Mouse (Mus musculus) liver, adult 2 months (tissue): ENCODE measurements around the gene Nfkbie. TPM values are rescaled to one million over a fixed set of nuclear protein-coding genes. Genes with fewer than 3 reads are reported as not detected.
A peak's percentile ranks its signal among the peaks of the same experiment; 100 is the strongest.

Experiments
- DNase-seq: peaks from one replicate; pipeline ENCODE4 v3.0.0-alpha.2; 2011; ENCODE audit warnings: low read depth, low spot score; ENCODE audit errors: extremely low read depth
- H3K27ac ChIP-seq: fragments of 200-500 bp; replicated peaks from 2 replicates; pipeline ENCODE4 v1.5.1; 2012; ENCODE audit warnings: low read depth, mild to moderate bottlenecking, control low read depth, inconsistent platforms, low read length; ENCODE audit not compliant: insufficient read depth
- H3K27me3 ChIP-seq: fragments of 200-500 bp; 2 replicates; pipeline ENCODE4 v1.6.1; 2012; ENCODE audit warnings: mild to moderate bottlenecking, moderate library complexity, low read length, inconsistent platforms; ENCODE audit not compliant: control insufficient read depth, insufficient read depth
- H3K36me3 ChIP-seq: fragments of 200-500 bp; 2 replicates; pipeline ENCODE4 v1.6.1; 2012; ENCODE audit warnings: low read length, inconsistent platforms; ENCODE audit not compliant: control insufficient read depth, insufficient read depth
- H3K4me1 ChIP-seq: fragments of 200-500 bp; 2 replicates; pipeline ENCODE4 v1.6.1; 2011; ENCODE audit warnings: low read length; ENCODE audit not compliant: control insufficient read depth, insufficient read depth
- H3K4me3 ChIP-seq: fragments of 200-500 bp; 2 replicates; pipeline ENCODE4 v1.5.1; 2011; ENCODE audit warnings: low read depth, mild to moderate bottlenecking, control low read depth, low read length, moderate library complexity; ENCODE audit not compliant: insufficient read depth
- H3K79me2 ChIP-seq: fragments of 200-500 bp; 2 replicates; pipeline ENCODE4 v1.6.1; 2012; ENCODE audit warnings: inconsistent platforms, mild to moderate bottlenecking, low read length, moderate library complexity; ENCODE audit not compliant: control insufficient read depth, insufficient read depth
- H3K9ac ChIP-seq: fragments of 200-500 bp; 2 replicates; pipeline ENCODE4 v1.6.1; 2012; ENCODE audit warnings: low read depth, mild to moderate bottlenecking, control low read depth, inconsistent platforms, low read length
- CTCF ChIP-seq: fragments of 200-500 bp; IDR thresholded peaks from 2 replicates; pipeline ENCODE4 v1.5.1; 2011; ENCODE audit warnings: low read depth, low read length, control low read depth
- POLR2A ChIP-seq: fragments of 200-500 bp; IDR thresholded peaks from 2 replicates; pipeline ENCODE4 v1.6.1; 2011; ENCODE audit warnings: low read length, control low read depth; ENCODE audit not compliant: insufficient read depth; ENCODE audit errors: extremely low read depth
- WGBS: fragments of 180-500 bp; shearing (Covaris S2); methylation state at CpG from one replicate; pipeline ENCODE4 v1.1.7; 2018; 5-methylcytosine and 5-hydroxymethylcytosine counted together
- polyA plus RNA-seq: library from polyadenylated mRNA; depleted of rRNA; stranded (reverse); fragments of >200 nt; gene quantifications from 2 replicates; pipeline ENCODE4 v1.2.3, GENCODE M21; 2012
- total RNA-seq: library from RNA; depleted of rRNA; stranded (reverse); fragments of >200 nt; gene quantifications from 2 replicates; pipeline ENCODE4 v1.2.3, GENCODE M21; 2014

Nfkbie gene
- total and polyA plus RNA-seq, 2 experiments, result 1.6 to 3.0 TPM

DNA sequence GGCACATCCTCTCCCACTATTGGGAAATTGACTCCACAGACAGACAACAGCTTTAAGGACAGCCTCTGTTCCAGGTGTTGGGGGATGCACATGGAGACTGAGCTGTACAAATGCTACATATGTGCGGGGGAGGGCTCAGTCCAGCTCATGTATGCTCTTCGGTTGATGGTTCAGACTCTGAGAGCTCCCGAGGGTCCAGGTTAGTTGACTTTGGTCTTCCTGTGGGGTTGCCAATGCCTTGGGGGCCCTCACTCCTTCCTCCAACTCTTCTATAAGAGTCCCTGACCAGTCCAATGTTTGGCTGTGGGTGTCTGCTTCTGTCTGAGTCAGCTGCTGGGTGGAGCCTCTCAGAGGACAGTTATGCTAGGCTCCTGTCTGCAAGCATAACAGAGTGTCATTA lies 2.4 kb upstream of the Nfkbie start:
- DNase-seq, result no peak
- H3K27me3 ChIP-seq, result peaks cover 11% of the 10 kb centered on the region; the same call in 1 of the 2 replicates
- H3K4me1 ChIP-seq, result no peaks in the 10 kb centered on the region
- no peak overlapping the region for H3K4me3 ChIP-seq
- WGBS, result 84% methylated on average over 3 of the region's 3 CpGs
- TF ChIP-seq CTCF, result no peak
- no peak for TF ChIP-seq POLR2A
- H3K36me3 ChIP-seq, result no peaks in the 10 kb centered on the region
- no peak overlapping the region for H3K9ac ChIP-seq
- no peaks in the 10 kb centered on the region for H3K79me2 ChIP-seq
- H3K27ac ChIP-seq, result no peak overlapping the region

DNA sequence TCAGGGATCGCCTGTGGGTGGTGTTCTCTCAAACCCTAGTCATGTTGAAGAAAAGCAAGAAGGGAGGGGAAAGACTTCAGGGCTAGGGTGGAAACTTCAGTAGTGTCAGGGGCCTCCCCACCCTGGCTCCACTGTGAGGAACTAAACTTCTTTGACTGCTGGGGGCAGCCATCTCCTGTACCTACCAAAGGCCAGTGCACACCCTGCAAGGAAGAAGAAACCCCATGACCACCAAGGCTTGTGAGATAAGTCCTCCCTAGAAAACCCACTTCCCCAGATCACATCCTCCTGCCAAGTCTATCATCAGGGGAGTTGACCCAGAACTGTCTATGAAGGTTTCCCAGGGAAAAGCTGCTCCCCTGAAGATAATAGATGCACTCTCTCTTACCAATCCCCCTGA lies 1.1 kb upstream of the Nfkbie start:
- no peaks in the 10 kb centered on the region for H3K36me3 ChIP-seq
- 47% methylated on average over 1 of the region's 1 CpGs for WGBS
- DNase-seq, result no peak
- H3K79me2 ChIP-seq, result no peaks in the 10 kb centered on the region
- H3K4me3 ChIP-seq, result no peak overlapping the region
- H3K4me1 ChIP-seq, result no peaks in the 10 kb centered on the region
- no peak overlapping the region for H3K9ac ChIP-seq
- H3K27me3 ChIP-seq, result peaks cover 2% of the 10 kb centered on the region; the same call in 1 of the 2 replicates
- H3K27ac ChIP-seq, result no peak overlapping the region
- TF ChIP-seq CTCF, result no peak
- no peak for TF ChIP-seq POLR2A

DNA sequence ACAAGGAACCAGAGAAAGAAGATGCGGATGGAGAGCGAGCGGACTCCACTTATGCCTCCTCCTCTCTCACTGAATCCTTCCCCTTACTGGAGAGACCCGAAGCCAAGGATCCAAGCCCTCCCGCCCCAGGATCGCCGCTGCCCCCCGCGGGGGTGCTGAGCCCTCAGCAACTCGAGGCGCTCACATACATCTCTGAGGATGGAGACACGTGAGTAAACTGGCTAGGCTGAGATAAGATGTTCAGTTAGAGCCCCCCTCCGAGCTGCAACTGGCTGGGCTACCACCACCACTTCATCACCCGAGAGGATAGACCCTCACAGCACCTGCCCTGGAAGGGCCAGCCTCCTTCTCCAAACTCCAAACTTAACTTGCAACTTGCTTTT lies 595 bp downstream of the Nfkbie start:
- WGBS, result 13% methylated on average over 14 of the region's 14 CpGs
- Histone ChIP-seq H3K79me2 (no peaks in the 10 kb centered on the region), H3K4me1 (no peaks in the 10 kb centered on the region), H3K27ac (no peak overlapping the region), H3K9ac (peak overlapping the region; percentile 68), H3K27me3 (no peaks in the 10 kb centered on the region), H3K4me3 (peak overlapping the region; percentile 71), H3K36me3 (no peaks in the 10 kb centered on the region)
- no peak for TF ChIP-seq POLR2A
- no peak for TF ChIP-seq CTCF
- DNase-seq, result no peak

DNA sequence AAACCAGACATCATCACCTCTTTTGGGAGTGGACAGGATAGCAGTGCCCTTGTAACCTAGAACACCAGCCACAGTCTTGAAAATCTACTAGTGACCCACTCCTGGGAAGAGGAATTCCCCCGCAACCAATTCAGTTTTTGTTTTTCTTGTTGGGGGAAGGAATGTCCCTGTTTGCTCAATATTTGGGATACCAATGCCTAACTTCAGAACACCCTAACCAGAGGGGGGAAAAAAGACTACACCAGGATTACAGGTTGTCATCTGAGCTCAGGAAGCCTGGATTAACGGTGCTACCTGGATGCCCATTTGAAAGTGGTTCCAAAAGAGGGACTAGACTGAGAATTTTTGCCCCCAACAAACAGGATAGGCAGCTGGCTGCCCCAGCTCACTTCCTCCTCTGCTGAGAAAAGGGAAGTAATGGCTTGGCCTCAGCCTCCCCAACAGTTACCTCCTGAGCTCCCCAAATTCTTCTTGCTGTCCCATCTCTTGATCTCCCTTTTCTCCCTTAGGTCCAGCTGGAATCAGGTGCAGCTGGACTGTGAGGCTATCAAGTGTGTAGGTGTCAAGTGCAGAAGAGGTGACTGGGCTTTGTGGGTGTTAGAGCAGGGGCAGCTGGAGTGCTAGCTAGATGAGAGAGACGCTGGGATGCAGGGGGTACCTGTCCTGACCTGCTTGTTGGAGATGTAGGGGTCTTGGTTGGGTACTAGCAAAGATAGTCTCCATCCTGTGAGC lies 1.2 kb downstream of the Nfkbie start:
- TF ChIP-seq CTCF (no peak), POLR2A (no peak)
- no peaks in the 10 kb centered on the region for H3K4me1 ChIP-seq
- H3K9ac ChIP-seq, result peak overlapping the region; percentile 31; the same call in 1 of the 2 replicates
- WGBS, result 62% methylated on average over 3 of the region's 3 CpGs
- no peaks in the 10 kb centered on the region for H3K27me3 ChIP-seq
- H3K36me3 ChIP-seq, result no peaks in the 10 kb centered on the region
- peak overlapping the region; percentile 71 for H3K4me3 ChIP-seq
- no peak for DNase-seq
- no peaks in the 10 kb centered on the region for H3K79me2 ChIP-seq
- peak overlapping the region; percentile 10; the same call in 1 of the 2 replicates for H3K27ac ChIP-seq

DNA sequence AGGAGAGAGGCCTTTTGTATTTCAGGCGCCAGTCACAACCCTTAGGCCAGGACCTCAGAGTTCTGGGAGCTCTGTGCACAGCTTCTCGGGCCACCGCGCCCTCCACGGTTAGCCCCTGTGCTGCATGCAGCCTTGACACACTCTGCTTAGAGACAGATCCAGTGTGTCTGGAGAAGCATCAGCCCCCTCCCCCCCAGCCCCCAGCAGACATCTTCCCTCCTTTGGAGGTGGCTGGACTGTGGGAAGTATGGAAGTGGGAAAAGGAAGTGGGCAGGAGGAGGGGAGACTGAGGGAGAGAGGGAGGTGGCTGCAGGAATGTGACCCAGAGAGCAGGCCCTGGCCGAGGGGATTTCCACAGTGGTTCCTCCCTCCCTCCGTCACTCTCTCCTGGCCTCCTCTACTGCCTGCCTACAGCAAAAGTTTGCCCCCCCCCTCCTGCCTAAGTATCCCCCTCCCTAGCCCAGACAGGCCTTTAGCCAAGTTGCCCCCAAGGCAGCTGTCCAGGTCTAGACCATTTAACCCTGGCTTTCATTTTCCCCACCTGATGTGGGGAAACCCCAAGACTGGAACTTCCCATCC lies 1.8 kb downstream of the Nfkbie start:
- H3K27me3 ChIP-seq, result no peaks in the 10 kb centered on the region
- DNase-seq, result no peak
- no peak for TF ChIP-seq CTCF
- no peak for TF ChIP-seq POLR2A
- no peaks in the 10 kb centered on the region for H3K4me1 ChIP-seq
- H3K4me3 ChIP-seq, result peak overlapping the region; percentile 28
- no peaks in the 10 kb centered on the region for H3K36me3 ChIP-seq
- H3K27ac ChIP-seq, result peak overlapping the region; percentile 10; the same call in 1 of the 2 replicates
- no peaks in the 10 kb centered on the region for H3K79me2 ChIP-seq
- 75% methylated on average over 7 of the region's 7 CpGs for WGBS
- H3K9ac ChIP-seq, result peak overlapping the region; percentile 31
